Mouse (Mus musculus) kidney, adult 18-20 months (tissue): ENCODE results near the gene 6330403K07Rik.

Experiments used
- DNase-seq: peaks from one replicate; pipeline ENCODE4 v3.0.0; 2021

Gene 6330403K07Rik

GRCm38 (mm10) chr11:70982030-70982429 lies 51.3 kb downstream of the 6330403K07Rik start:
- no peak for DNase-seq
